Mouse (Mus musculus): Measurements from ENCODE around the gene Vps36. TPM values are rescaled to one million over a fixed set of nuclear protein-coding genes. Genes with fewer than 3 reads are reported as not detected.
A peak's percentile ranks its signal among the peaks of the same experiment; 100 is the strongest.

The Vps36 gene
- polyA plus RNA-seq, 1 experiment from 2014 or later = 34.7 TPM

- no peak overlapping the region for H3K9ac ChIP-seq (replicated peaks)
- H3K4me3 ChIP-seq (replicated peaks) = no peak overlapping the region
- H3K4me1 ChIP-seq (replicated peaks) = no peaks in the 10 kb centered on the region
- peaks cover 26% of the 10 kb centered on the region for H3K27me3 ChIP-seq
- H3K27ac ChIP-seq = no peak overlapping the region
- peaks cover 23% of the 10 kb centered on the region for H3K36me3 ChIP-seq
- no peak for ATAC-seq (ENCODE audit: insufficient number of reproducible peaks, insufficient read depth, low FRiP score, low TSS enrichment, low read depth)
- 0 out of 2 replicates have a peak, but pooled peaks cover 5% of the 10 kb centered on the region for H3K9me3 ChIP-seq
- WGBS = 58% methylated on average over 8 of the region's 8 CpGs
- H3K4me2 ChIP-seq = peak overlapping the region; percentile 94; the same call in 1 of the 2 replicates
Observed at GRCm38 (mm10) chr8:22226361-22226760, 33.8 kb downstream of the Vps36 start.

GRCm38 (mm10) chr8:22227061-22227877, 34.7 kb downstream of the Vps36 start, which contains the start of gene Thsd1:
TSS of gene Thsd1 (plus strand) at chr8:22227313.
- WGBS = 1% methylated on average over 39 of the region's 39 CpGs
- peak within 1 kb of the TSS; percentile 55 for H3K4me3 ChIP-seq (replicated peaks)
- 0 out of 2 replicates have a peak, but pooled peaks cover under 1% of the 10 kb centered on the region for H3K9me3 ChIP-seq
- H3K4me2 ChIP-seq = peak within 1 kb of the TSS; percentile 94
- H3K27me3 ChIP-seq = peaks cover 26% of the 10 kb centered on the region
- H3K36me3 ChIP-seq = peaks cover 13% of the 10 kb centered on the region
- peak within 1 kb of the TSS; percentile 69 for H3K9ac ChIP-seq (replicated peaks)
- H3K27ac ChIP-seq = no peak within 1 kb of the TSS
- peak; percentile 83 for ATAC-seq (ENCODE audit: insufficient number of reproducible peaks, insufficient read depth, low FRiP score, low TSS enrichment, low read depth)
- H3K4me1 ChIP-seq (replicated peaks) = no peaks in the 10 kb centered on the region

- WGBS = 54% methylated on average over 7 of the region's 7 CpGs
- H3K36me3 ChIP-seq = peaks cover under 1% of the 10 kb centered on the region; the same call in 1 of the 2 replicates
- peaks cover 26% of the 10 kb centered on the region for H3K27me3 ChIP-seq
- no peak for ATAC-seq (ENCODE audit: insufficient number of reproducible peaks, insufficient read depth, low FRiP score, low TSS enrichment, low read depth)
- H3K4me1 ChIP-seq (replicated peaks) = no peaks in the 10 kb centered on the region
- no peak overlapping the region for H3K4me3 ChIP-seq (replicated peaks)
- H3K9ac ChIP-seq (replicated peaks) = no peak overlapping the region
- no peak overlapping the region for H3K4me2 ChIP-seq
- no peaks in the 10 kb centered on the region for H3K9me3 ChIP-seq
- no peak overlapping the region for H3K27ac ChIP-seq
Observed at GRCm38 (mm10) chr8:22228621-22229020, 36.0 kb downstream of the Vps36 start.

- Histone ChIP-seq H3K4me3 (replicated peaks) (no peak overlapping the region), H3K4me1 (replicated peaks) (no peaks in the 10 kb centered on the region), H3K9me3 (no peaks in the 10 kb centered on the region), H3K27me3 (no peaks in the 10 kb centered on the region), H3K36me3 (no peaks in the 10 kb centered on the region), H3K9ac (replicated peaks) (no peak overlapping the region), H3K4me2 (no peak overlapping the region), H3K27ac (no peak overlapping the region)
- no peak for ATAC-seq (ENCODE audit: insufficient number of reproducible peaks, insufficient read depth, low FRiP score, low TSS enrichment, low read depth)
- 89% methylated on average over 9 of the region's 9 CpGs for WGBS
Observed at GRCm38 (mm10) chr8:22242986-22243385, 50.4 kb downstream of the Vps36 start.

DNA sequence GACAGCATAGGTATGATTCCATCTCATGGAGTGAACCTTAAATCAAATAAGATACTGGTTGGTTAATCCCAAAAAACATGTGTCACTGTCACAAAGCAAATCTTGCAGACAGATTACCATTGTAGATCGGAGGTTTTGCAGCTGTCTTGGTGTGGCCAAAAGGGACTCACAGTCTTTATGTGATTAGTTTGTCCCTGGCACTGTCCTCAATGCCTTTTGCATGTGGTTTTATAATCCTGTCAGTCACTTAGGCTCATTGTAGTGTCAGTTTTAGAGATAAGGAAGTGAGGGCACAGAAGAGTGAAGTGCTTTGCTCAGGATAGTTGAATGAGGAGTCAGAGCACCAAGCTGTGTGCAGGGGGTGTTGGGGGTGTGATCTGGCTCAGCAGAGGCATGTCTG, 53.1 kb downstream of the Vps36 start:
- Histone ChIP-seq H3K27ac (no peak overlapping the region), H3K9ac (replicated peaks) (no peak overlapping the region), H3K4me2 (no peak overlapping the region), H3K4me1 (replicated peaks) (no peaks in the 10 kb centered on the region), H3K27me3 (no peaks in the 10 kb centered on the region), H3K4me3 (replicated peaks) (no peak overlapping the region), H3K36me3 (no peaks in the 10 kb centered on the region), H3K9me3 (no peaks in the 10 kb centered on the region)
- ATAC-seq (ENCODE audit: insufficient number of reproducible peaks, insufficient read depth, low FRiP score, low TSS enrichment, low read depth) = no peak
- 65% methylated on average over 1 of the region's 1 CpGs for WGBS

- Histone ChIP-seq H3K4me3 (replicated peaks) (no peak overlapping the region), H3K27ac (no peak overlapping the region), H3K9ac (replicated peaks) (no peak overlapping the region), H3K36me3 (no peaks in the 10 kb centered on the region), H3K27me3 (no peaks in the 10 kb centered on the region), H3K4me1 (replicated peaks) (no peaks in the 10 kb centered on the region), H3K4me2 (no peak overlapping the region), H3K9me3 (no peaks in the 10 kb centered on the region)
- 79% methylated on average over 12 of the region's 12 CpGs for WGBS
- no peak for ATAC-seq (ENCODE audit: insufficient number of reproducible peaks, insufficient read depth, low FRiP score, low TSS enrichment, low read depth)
Observed at GRCm38 (mm10) chr8:22247956-22248355, 55.3 kb downstream of the Vps36 start.

GRCm38 (mm10) chr8:22249080-22249479, 56.5 kb downstream of the Vps36 start:
- H3K27ac ChIP-seq = no peak overlapping the region
- H3K4me3 ChIP-seq (replicated peaks) = no peak overlapping the region
- no peak overlapping the region for H3K9ac ChIP-seq (replicated peaks)
- 79% methylated on average over 9 of the region's 9 CpGs for WGBS
- ATAC-seq (ENCODE audit: insufficient number of reproducible peaks, insufficient read depth, low FRiP score, low TSS enrichment, low read depth) = no peak
- no peaks in the 10 kb centered on the region for H3K9me3 ChIP-seq
- H3K4me1 ChIP-seq (replicated peaks) = no peaks in the 10 kb centered on the region
- no peaks in the 10 kb centered on the region for H3K27me3 ChIP-seq
- no peaks in the 10 kb centered on the region for H3K36me3 ChIP-seq
- H3K4me2 ChIP-seq = no peak overlapping the region

DNA sequence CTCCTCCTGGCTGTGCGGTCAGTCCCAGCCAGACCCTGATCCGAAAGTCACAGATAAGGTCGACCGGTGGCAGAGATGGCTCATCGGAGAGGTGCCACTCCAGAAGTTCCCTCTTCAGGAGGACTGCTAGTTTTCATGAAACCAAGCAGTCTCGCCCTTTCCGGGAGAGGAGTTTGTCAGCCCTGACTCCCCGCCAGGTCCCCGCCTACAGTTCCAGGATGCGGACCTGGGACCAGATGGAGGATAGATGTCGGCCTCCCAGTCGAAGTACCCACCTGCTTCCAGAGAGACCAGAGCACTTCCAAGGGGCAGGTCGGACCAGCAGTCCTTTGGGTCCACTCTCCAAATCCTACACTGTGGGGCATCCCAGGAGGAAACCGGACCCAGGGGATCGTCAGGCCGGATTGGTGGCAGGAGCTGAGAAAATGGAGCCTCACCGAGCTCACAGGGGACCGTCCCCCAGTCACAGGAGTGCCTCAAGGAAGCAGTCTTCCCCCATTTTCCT, 66.4 kb downstream of the Vps36 start:
- Histone ChIP-seq H3K4me1 (replicated peaks) (no peaks in the 10 kb centered on the region), H3K4me3 (replicated peaks) (no peak overlapping the region), H3K9ac (replicated peaks) (no peak overlapping the region), H3K36me3 (no peaks in the 10 kb centered on the region), H3K27me3 (no peaks in the 10 kb centered on the region), H3K4me2 (no peak overlapping the region), H3K9me3 (peaks cover 7% of the 10 kb centered on the region; the same call in 1 of the 2 replicates), H3K27ac (no peak overlapping the region)
- 81% methylated on average over 18 of the region's 18 CpGs for WGBS
- no peak for ATAC-seq (ENCODE audit: insufficient number of reproducible peaks, insufficient read depth, low FRiP score, low TSS enrichment, low read depth)

- peaks cover 7% of the 10 kb centered on the region; the same call in 1 of the 2 replicates for H3K9me3 ChIP-seq
- no peak for ATAC-seq (ENCODE audit: insufficient number of reproducible peaks, insufficient read depth, low FRiP score, low TSS enrichment, low read depth)
- H3K4me3 ChIP-seq (replicated peaks) = no peak overlapping the region
- no peaks in the 10 kb centered on the region for H3K36me3 ChIP-seq
- 80% methylated on average over 12 of the region's 12 CpGs for WGBS
- no peak overlapping the region for H3K9ac ChIP-seq (replicated peaks)
- H3K4me1 ChIP-seq (replicated peaks) = no peaks in the 10 kb centered on the region
- H3K27me3 ChIP-seq = no peaks in the 10 kb centered on the region
- no peak overlapping the region for H3K27ac ChIP-seq
- H3K4me2 ChIP-seq = no peak overlapping the region
Observed at GRCm38 (mm10) chr8:22259531-22259930, 66.9 kb downstream of the Vps36 start.

DNA sequence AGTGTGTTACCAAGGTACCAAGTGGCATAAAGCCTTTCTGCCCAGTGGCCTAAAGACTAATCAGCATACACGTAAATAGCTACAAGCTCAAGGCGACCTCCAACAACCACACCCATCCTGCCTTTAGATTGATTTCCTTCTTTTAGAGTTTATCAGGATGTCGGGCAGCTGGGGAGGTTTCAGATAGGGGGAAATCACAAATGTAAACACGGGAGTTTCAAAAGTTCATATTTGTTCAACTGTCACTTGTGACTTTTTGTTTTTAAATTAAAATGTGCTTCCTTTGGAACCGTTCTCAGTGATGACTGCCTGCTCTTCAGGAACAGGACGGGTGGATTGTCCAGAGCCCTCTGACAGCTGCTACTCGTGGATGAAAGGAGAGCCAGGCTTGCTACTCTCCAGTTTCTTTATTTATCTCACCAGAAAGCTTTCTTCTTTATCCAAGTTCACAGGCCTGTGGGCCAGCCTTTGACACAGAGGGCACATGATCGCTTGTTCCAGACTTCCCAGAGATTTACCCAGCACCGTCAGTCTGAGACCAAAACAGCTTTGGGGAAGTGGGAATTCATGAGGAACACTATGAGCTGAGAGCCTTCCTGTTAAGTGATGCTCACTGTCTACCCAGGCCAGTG, 67.6 kb downstream of the Vps36 start:
- no peak overlapping the region for H3K27ac ChIP-seq

GRCm38 (mm10) chr8:22262267-22262666, 69.7 kb downstream of the Vps36 start:
- Histone ChIP-seq H3K27me3 (no peaks in the 10 kb centered on the region), H3K27ac (no peak overlapping the region), H3K4me2 (no peak overlapping the region), H3K9ac (replicated peaks) (no peak overlapping the region), H3K4me3 (replicated peaks) (no peak overlapping the region), H3K9me3 (peaks cover 7% of the 10 kb centered on the region; the same call in 1 of the 2 replicates), H3K36me3 (no peaks in the 10 kb centered on the region), H3K4me1 (replicated peaks) (no peaks in the 10 kb centered on the region)
- 88% methylated on average over 3 of the region's 3 CpGs for WGBS
- no peak for ATAC-seq (ENCODE audit: insufficient number of reproducible peaks, insufficient read depth, low FRiP score, low TSS enrichment, low read depth)

More for the DNA sequence above, 67.6 kb downstream of the Vps36 start:
- Histone ChIP-seq H3K4me2 (no peak overlapping the region), H3K4me3 (replicated peaks) (no peak overlapping the region), H3K9ac (replicated peaks) (no peak overlapping the region), H3K9me3 (peaks cover 7% of the 10 kb centered on the region; the same call in 1 of the 2 replicates), H3K27me3 (no peaks in the 10 kb centered on the region), H3K36me3 (no peaks in the 10 kb centered on the region), H3K4me1 (replicated peaks) (no peaks in the 10 kb centered on the region)
- ATAC-seq (ENCODE audit: insufficient number of reproducible peaks, insufficient read depth, low FRiP score, low TSS enrichment, low read depth) = no peak
- 66% methylated on average over 9 of the region's 9 CpGs for WGBS

All from limb, embryonic 12.5 days (tissue).